Mouse (Mus musculus) lung, postnatal 14 days (tissue): Measurements from ENCODE around the gene E130208F15Rik.
A peak's percentile ranks its signal among the peaks of the same experiment; 100 is the strongest.

Experiments
- DNase-seq: peaks from one replicate; pipeline ENCODE4 v3.0.0; 2021

Gene E130208F15Rik

GRCm38 (mm10) chr7:30321539-30322284 is at the start of gene E130208F15Rik:
E130208F15Rik (plus strand) TSS chr7:30321740.
- peak; percentile 69 for DNase-seq

DNA sequence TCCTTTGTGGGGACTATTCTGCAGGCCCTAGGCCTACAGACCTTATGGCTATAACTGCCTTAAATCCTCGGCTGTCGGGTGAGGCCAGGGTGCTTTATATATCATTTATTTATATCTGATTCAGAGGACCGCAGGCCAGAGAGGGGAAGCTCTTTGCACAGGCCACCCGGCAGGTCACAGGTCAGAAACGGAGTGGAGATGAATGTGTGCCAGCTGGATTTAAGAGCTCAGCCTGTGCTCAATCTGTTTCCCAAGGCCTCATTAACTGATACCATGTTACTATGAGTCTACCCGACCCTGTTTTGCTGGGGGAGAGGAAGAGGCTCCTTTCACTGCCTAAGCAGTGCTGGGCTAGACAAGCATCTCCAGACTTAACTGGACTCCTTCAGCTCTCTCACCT is 47.2 kb upstream of the E130208F15Rik start:
- peak; percentile 21 for DNase-seq

- no peak for DNase-seq
These were observed 42.6 kb upstream of the E130208F15Rik start for GRCm38 (mm10) chr7:30278911-30279310.

DNA sequence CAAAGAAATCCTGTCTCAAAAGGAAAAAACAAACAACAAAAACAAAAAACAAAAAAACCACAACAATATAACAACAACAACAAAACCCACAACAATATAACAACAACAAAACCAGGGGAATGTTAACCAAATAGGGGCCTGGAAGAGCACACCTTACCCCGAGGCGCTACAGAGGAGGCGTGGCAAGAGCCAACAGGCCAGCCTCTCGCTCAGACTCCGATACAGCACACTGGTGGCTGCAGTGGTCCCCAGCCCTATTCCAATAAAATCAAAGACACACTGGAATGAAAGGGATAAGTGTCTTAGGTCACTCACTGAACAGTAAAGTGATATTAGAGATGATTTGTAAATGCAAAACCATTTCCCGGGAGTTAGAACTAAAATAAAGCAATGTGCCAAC is 42.0 kb upstream of the E130208F15Rik start:
- DNase-seq = no peak

DNA sequence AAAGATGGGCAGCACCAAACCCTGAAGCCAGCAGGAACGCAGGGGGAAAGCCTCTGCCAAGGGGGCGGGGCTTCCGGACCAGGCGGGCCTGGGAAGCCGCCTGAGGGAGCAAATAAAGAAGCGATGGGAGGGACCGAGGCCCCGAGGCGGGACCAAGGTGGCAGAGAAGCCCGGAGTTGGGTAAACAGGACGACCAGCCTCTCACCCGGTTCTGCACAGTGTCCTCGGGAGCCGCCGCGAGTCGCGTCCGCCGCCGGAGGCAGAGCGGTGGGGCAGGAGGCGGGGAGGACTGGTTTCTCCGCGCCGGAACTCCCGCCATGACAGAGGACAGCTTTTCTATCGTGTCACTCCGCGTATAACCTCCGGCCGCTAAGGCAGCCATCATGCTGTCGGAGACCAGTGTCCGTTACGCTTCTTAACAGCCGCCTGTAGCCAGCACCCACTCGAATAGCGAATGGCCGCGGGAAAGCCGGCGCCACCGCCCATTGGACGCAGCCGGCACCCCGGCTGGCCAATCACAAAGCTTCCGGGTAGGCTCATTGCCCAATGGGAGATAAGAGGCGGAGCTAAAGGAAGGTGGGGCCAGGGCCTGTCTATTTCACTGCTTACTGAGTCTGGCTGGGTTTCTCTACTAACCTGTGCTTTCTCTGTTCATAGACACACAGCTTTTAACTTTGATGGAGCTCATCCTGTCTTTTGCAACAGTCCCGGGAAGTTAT is 41.4 kb upstream of the E130208F15Rik start, which contains the start of the genes Thap8 and Wdr62:
Gene Thap8, plus strand, starts transcription at position 144 of the 719 bp plus-strand sequence.
Gene Wdr62, minus strand, starts transcription at position 469 of the 719 bp plus-strand sequence.
- DNase-seq = peak; percentile 93

DNA sequence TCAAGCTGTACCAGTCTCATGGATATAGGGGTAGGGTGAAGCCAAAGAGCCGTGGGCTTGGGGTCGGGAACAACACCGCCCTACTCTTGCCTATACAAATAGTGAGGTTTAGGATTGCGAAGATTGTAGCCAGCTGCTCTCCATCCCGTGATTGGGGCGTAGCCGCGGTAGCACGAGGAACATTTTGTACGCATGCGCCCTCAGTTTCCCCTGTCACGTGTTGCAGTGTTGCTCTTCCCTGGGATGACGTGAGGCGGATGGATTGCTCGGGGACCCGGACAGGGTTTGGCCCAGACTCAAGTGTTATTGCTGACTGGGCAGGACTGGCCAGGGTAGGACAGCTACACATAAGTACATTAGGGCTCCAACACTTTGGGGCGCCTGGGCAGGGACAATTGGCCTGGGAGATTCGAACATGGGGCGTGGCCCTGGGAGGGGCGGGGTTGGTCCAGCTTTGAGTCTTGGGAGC is 40.8 kb upstream of the E130208F15Rik start:
- DNase-seq = peak; percentile 90

DNA sequence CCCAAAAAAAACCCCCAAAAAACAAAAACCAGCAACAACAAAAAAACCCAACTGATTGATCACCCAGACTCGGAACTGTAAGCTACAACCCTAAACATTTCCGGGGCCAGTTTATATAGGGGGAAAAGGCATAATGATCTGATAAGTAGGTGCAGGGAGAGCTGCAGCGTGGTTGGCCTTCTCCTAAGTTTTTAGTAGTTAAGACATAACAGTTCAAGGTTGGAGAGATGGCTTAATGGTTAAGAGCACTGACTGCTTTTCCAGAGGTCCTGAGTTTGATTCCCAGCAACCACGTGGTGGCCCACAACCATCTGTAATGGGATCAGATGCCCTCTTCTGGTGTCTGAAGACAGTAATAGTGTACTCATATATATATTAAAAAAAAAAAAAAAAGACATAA is 40.0 kb upstream of the E130208F15Rik start:
- DNase-seq = no peak

DNA sequence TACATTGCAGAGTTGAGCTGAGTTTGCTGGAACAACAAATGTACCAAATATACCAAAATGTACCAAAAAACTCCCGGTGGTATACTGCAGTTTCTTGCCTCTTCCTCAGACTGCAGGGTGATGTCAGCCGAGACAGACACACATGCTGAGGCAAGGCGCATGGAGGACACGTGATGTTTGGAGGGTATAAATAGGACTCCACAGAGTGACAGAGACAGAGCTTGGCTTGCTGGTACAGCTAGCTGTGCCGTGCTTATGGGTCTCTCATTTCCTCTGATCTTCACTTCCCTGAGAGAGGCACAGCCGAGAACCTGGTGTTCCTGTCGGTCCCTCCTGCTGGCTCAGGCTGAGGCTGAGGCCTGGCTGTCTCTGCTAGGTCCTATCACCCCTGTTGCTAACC is 38.8 kb upstream of the E130208F15Rik start:
- DNase-seq = no peak

DNA sequence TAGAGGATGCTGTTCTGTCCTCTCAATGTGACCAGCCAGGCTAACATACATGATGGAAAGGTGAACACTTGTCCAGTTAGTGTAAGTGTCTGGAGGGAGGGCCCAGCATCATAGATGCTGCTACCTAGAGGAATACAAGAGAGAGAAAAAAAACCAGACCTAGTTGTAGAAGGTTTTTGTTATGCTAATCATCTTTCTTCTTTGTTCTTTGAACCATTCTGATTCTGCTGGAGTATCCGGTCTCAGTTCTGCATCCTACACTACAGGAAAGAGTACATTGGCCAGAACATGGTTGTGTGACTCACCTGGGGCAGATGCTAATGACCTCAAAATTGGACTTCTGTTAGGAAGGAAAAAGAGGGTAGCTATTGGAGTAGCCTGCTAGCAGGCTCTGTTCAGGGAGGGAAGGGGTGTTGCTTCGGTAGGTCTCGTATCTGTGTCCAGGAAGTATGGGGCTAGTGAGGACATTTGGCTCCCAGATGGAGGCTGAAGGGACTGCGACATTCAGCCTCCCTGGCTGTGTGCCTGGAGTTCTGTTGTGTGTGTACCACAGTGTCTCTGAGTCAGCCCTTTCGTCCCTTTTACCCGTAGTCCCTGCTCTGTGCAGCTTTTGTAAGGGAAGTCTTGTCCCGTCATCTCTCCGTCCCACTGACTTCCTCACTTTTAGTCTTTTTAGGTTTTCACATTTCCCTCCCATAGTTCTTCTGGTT is 34.7 kb upstream of the E130208F15Rik start:
- no peak for DNase-seq

DNA sequence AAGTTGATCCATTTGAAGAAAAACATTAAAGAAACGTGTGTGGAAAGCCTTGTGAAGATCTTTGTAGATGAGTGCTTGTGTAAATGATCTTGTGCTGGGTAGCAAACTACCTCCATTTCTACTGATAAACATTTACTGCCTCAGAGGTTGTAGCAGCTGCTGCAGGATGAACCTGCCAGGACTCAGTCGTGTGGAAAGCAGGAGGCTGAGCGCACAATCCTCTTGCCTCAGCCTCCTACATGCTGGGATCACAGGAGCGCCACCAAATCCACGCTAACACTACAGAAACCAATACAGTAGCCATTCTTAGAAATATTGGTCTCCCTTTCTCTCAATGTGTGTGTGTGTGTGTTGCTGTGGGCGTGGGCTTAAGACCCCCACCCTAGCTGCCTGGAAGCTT is 33.5 kb upstream of the E130208F15Rik start:
- DNase-seq = no peak

DNA sequence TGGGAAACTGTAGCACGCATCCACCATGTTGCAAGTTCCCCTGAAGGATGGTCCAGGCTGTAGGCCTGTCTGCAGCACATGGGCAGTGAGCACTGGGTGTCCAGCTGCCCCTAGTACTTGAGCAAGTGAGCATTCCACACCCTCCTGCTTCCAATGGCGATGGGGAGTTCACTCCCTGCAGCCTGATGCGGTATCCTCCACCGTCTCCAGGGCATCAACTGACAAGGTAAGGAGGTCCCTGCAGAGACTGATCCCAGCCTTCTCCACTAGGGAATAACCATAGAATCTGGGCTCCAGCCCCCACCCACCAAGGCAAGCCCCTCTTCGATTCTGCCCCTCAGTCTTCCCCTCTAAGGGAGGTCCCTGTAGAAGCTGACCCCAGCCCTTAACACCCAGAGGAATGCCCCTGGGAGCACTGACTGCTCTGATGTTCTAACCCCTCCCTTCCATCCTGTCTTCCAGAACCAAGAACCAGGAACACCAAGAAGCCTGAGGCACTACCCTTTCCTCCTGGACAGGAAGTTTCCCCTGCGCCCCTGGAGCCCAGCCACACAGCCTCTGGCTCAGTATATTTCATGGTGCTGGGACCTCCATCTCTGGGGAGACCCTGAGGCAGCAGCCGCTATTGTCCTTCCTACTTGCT is 32.3 kb upstream of the E130208F15Rik start:
- DNase-seq = no peak

DNA sequence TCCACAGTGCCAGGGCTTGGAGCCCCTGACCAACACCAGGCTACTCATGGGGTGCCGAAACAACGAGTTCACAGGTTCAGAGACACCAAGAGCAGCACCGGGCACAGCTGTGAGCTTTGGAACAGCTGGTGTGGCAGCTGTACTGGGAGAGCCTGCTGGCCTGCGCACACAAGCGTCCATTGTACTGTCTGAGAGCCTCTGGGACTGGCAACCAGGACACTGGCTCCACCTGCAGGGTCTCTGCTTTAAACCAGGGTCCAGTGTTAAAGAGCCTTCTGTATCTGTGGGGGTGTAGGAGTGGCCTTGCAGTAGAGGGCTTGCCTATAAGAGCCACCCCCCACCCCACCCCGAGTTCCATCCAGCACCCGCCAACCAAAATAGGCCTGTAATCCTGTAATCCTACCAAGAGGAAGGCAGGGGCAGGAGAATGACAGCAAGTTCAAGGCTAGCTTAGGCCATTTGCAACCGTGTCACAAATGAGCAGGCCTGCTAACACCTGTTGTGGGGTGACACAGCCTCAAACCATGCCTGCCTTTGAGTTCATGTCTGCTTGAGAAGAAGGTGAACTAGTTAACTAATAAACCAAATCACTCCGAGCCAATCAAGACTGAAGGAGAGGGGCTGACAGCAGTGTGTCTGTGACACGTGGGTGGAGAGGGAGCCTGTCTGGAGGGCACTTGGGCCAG is 31.7 kb upstream of the E130208F15Rik start:
- DNase-seq = no peak

- DNase-seq = peak; percentile 58
These were observed 30.1 kb upstream of the E130208F15Rik start, which contains the start of gene Clip3 for GRCm38 (mm10) chr7:30291215-30292131. Clip3 (plus strand) TSS chr7:30291728.

DNA sequence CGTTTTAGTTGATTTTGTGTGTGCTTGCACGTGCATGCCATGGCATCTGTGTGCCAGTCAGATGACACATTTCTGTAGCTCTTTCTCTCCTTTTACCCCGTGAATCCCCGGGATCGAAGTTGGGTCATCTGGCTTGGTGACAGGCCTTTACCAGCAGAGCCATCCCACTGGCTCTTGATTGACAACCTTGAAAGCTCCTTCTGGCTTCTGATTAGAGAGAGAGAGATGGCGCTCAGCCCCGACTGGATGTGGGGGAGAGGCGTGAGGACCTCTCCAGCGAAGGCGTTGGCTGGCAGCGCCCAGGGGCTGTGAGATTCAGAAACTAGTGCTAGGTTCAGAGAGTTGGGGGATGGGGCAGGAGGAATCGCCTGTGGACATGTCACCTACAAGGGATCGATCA is 27.7 kb upstream of the E130208F15Rik start:
- DNase-seq = no peak

DNA sequence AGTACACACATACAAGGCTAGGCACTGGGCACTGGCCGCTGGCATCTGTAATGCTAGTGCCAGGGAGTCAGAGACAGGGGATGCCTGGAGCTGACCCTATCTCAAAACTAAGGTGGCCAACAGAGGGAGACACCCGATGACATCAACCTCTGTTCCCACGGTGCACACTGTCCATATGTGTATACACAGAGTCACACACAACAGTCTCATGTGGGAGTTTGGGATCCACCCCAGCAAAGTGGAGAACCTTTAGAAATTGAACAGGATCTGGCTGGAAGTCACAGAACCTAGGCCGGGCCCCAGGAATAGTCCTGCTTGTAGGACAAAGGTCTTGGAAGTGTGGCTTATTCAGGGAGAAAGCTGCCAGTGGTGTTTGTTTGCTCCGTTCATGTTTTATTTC is 27.2 kb upstream of the E130208F15Rik start:
- DNase-seq = no peak

DNA sequence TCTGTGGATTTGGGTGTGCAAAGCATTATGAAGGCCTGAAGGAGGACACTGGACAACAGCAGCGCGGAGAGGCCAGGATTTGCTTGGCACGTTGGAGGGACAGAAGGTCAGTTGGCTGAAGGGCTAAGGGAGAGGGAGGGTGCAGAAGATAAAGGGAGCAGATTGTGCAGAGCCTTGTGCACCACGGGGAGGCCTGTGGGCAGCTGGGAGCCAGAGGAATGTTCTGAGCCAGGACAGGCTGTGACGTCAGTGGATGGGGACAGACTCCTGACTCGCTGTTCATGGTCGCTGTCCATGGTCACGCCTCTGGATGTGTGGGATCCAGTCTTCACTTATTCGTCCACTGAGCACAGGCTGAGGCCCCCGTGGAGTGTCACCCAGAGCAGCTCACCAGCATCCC is 26.4 kb upstream of the E130208F15Rik start:
- peak; percentile 22 for DNase-seq

GRCm38 (mm10) chr7:30296816-30297215 is 24.7 kb upstream of the E130208F15Rik start:
- no peak for DNase-seq

DNA sequence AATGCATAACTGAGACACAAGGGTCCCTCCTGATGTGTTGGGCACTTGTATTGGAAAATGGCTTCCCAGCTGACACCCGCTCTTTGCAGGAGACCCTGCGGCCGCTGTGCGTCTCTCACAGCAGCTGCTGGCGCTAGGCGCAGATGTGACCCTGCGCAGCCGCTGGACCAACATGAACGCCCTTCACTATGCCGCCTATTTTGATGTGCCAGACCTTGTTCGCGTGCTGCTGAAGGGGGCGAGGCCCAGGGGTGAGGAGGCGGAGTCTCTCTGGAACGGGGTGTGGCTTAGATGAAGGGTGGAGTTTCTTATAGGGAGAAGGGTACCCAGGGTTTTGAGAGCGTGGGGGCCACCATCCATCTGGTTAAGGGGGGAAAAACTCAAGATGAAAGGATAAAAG is 24.3 kb upstream of the E130208F15Rik start:
- DNase-seq = no peak

- peak; percentile 29 for DNase-seq
These were observed 20.6 kb upstream of the E130208F15Rik start for GRCm38 (mm10) chr7:30300914-30301313.

DNA sequence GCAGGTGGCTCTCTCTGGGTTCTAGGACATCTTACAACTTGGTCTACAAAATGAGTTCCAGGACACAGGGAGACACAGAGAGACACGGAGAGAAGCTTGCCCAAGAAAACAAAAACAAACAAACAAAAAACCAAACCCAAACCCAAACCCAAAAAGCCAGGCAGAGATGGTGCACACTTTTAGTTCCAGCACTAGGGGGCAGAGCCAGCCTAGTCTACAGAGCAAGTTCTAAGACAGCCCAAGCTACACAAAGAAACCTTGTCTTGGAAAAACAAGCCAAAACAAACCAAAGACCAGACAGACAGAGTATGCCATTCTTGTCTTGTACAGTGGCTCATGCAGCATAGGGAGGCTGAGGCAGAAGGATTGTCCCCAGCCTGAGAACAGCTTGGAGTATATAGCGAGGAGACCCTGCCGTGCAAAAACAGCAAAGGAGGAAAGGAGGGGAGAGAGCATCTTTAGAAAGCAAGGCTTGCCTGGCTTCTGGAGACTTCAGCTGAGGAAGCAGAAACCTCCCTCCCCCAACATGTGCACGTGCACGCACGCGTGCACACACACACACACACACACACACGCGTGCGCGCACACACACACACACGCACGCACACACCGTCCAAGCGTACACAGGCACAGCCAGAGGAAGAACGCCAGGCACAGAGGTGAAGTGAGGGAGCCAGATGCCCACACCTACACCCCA is 15.3 kb upstream of the E130208F15Rik start:
- DNase-seq = no peak
